Mouse (Mus musculus): ENCODE data around the gene Olfr1118. TPM values are rescaled to one million over a fixed set of nuclear protein-coding genes. Genes with fewer than 3 reads are reported as not detected.
"Not testable (repeated sequence)": the region's sequence is repeated elsewhere in the genome, so short reads cannot be mapped to it uniquely, and the experiment has no call there.

The Olfr1118 gene
- total RNA-seq (2021) = not detected
- long read RNA-seq, experiment 1 = 0 reads
- long read RNA-seq, experiment 2 = 0 reads

DNA sequence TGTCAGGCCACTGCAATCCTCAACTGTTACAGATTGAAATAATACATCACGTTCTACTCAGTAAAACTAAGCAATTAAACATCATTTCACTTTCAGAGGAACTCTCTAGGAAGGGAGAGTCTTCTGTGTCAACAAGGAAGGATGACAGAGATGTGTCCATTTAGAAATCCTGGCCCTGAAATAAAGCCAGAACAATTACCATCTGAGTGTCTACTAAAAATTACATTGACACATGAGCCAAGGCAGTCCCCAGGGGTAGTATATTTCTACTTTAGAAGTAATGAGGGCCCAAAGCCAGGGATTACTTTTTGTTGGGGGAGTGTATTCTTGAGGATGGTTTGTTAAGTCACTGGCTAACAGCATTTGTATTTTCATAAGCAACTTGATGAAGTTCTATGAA lies at the start of gene Olfr1118:
TSS of gene Olfr1118 (plus strand) at position 301 of the 400 bp plus-strand sequence.
- no peak for DNase-seq

DNA sequence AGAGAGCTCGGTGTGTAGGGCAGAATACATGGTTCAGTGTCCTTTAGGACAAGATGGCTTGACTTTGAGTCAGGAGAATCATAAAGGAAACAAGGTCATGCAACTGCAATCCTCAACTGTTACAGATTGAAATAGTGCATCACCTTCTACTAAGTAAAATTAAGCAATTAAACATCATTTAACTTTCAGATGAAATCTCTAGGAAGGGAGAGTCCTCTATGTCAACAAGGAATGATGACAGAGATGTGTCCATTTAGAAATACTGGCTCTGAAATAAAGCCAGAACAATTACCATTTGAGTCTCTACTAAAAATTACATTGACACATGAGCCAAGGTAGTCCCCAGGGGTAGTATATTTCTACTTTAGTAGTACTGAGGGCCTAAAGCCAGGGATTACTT lies 40.1 kb upstream of the Olfr1118 start, which contains the start of gene Olfr1116:
TSS of gene Olfr1116 (plus strand) at position 301 of the 400 bp plus-strand sequence.
- no peak for DNase-seq

DNA sequence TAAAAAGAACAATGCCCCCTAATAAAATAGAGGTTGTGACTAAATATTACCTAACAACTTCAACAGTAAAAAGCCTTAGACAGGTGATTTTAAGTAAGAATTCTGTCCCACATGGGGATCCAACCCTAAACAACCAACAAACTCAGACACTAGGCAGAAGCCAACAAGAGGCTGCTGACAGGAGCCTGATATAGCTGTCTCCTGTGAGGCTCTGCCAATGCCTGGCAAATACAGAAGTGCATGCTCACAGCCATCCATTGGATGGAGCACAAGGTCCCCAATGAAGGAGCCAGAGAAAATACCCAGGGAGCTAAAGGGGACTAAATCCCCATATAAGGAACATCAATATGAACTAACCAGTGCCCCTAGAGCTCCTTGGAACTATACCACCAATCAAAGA lies 13.4 kb upstream of the Olfr1118 start:
- not testable (repeated sequence) for DNase-seq

DNA sequence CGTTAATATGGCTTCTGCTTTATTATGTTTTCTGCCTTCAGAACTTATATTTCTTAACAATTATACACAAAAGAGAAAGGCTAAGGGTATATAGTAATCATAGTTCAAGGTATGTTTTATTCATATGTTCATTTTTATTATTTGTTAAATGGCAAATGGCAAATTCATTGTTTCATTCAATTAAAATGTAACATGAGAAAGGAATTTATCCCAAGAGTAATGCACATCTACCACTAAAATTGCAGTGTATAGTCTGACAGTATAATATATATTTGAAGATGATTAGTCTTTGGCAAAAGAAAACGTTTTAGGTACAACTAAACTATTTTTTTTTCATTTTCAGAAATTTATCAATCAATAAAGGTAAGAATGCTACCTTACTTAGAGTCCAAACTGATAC lies 47.1 kb downstream of the Olfr1118 start, which contains the start of gene Olfr1120:
TSS of gene Olfr1120 (plus strand) at position 301 of the 400 bp plus-strand sequence.
- DNase-seq = no peak

DNA sequence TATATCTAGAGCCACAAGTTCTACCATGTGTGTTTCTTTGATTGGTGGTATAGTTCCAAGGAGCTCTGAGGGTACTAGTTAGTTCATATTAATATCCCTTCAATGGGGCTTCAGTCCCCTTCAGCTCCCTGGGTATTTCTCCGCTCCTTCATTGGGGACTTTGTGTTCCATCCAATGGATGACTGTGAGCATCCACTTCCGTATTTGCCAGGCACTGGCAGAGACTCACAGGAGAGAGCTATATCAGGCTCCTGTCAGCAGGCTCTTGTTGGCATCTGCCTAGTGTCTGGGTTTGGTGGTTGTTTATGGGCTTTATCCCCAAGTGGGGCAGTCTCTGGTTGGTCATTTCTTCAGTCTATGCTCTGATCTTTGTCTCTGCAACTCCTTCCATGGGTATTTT lies 52.7 kb downstream of the Olfr1118 start:
- DNase-seq = not testable (repeated sequence)

Other genes starting within 250 kb of the Olfr1118 start
- not detected for gene Olfr1107, start 231.8 kb upstream of the Olfr1118 start, total RNA-seq (2021)
- not detected for gene Olfr1109, start 211.6 kb upstream of the Olfr1118 start, total RNA-seq (2021)
- not detected for gene Olfr259, start 193.0 kb upstream of the Olfr1118 start, total RNA-seq (2021)
- gene Olfr1110, start 167.3 kb upstream of the Olfr1118 start, total RNA-seq (2021) = not detected
- gene Olfr1111, start 155.0 kb upstream of the Olfr1118 start, total RNA-seq (2021) = not detected
- gene Olfr1112, start 119.8 kb upstream of the Olfr1118 start, total RNA-seq (2021) = not detected
- not detected for gene Olfr1113, start 98.6 kb upstream of the Olfr1118 start, total RNA-seq (2021)
- not detected for gene Olfr1115, start 59.6 kb upstream of the Olfr1118 start, total RNA-seq (2021)
- gene Olfr1116, start 40.0 kb upstream of the Olfr1118 start, total RNA-seq (2021) = not detected
- not detected for gene Olfr1120, start 47.2 kb downstream of the Olfr1118 start, total RNA-seq (2021)
- not detected for gene Olfr1121, start 62.3 kb downstream of the Olfr1118 start, total RNA-seq (2021)
- gene Olfr1122, start 78.3 kb downstream of the Olfr1118 start, total RNA-seq (2021) = not detected
- not detected for gene Olfr1123, start 109.1 kb downstream of the Olfr1118 start, total RNA-seq (2021)
- gene Olfr1124, start 122.7 kb downstream of the Olfr1118 start, total RNA-seq (2021) = not detected
- gene Olfr1126, start 146.4 kb downstream of the Olfr1118 start, total RNA-seq (2021) = not detected
- gene Pramel7, start 189.5 kb downstream of the Olfr1118 start, total RNA-seq (2021) = not detected
- gene Pramel6, start 199.0 kb downstream of the Olfr1118 start, total RNA-seq (2021) = not detected
- gene Olfr153, start 224.2 kb downstream of the Olfr1118 start, total RNA-seq (2021) = not detected
- not detected for gene Olfr1128, start 238.0 kb downstream of the Olfr1118 start, total RNA-seq (2021)

Measured in gastrocnemius, postnatal 25 days (tissue).